Mouse (Mus musculus): ENCODE results near the gene Dlg4. TPM values are rescaled to one million over a fixed set of nuclear protein-coding genes. Genes with fewer than 3 reads are reported as not detected.

The Dlg4 gene
- polyA plus RNA-seq, 1 experiment: 0.10 TPM

GRCm38 (mm10) chr11:70031321-70031670 is 14.6 kb downstream of the Dlg4 start:
- no peaks in the 10 kb centered on the region; the same call in 1 of the 2 replicates for H3K36me3 ChIP-seq (ENCODE audit: control insufficient read depth)
- no peak for TF ChIP-seq GATA1 (IDR thresholded peaks at IDR 0.05; ENCODE audit: low read length)
- no peak for TF ChIP-seq TAL1 (IDR thresholded peaks at IDR 0.05; ENCODE audit: low read length)
- H3K9me3 ChIP-seq (ENCODE audit: control insufficient read depth, low read length): no peaks in the 10 kb centered on the region
- H3K27me3 ChIP-seq (ENCODE audit: control insufficient read depth): peaks cover 28% of the 10 kb centered on the region
- no peak overlapping the region for H3K4me3 ChIP-seq (replicated peaks)
- H3K4me1 ChIP-seq (ENCODE audit: control insufficient read depth): peaks cover 15% of the 10 kb centered on the region

DNA sequence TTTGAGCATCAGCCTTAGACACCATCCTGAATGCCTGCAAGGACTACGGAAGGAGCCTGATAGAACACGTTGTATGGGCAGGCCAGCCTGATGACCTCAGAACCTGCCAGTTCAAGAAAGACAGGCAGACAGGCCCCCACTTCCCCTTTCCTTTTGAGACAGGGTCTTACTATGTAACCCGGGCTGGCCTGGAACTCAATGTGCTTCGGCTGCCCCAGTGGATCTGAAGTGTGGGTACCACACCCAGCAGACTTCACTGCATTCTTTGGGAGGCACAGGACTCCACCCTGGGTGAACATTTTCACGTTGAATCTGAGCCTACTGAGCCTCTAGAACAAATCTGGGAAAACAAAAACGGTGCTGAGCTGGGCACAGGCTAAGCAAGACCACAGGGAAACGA is 21.4 kb downstream of the Dlg4 start:
- no peak overlapping the region for H3K4me3 ChIP-seq (replicated peaks)
- peaks cover 4% of the 10 kb centered on the region for H3K4me1 ChIP-seq (ENCODE audit: control insufficient read depth)
- H3K27me3 ChIP-seq (ENCODE audit: control insufficient read depth): no peaks in the 10 kb centered on the region
- TF ChIP-seq TAL1 (IDR thresholded peaks at IDR 0.05; ENCODE audit: low read length): no peak
- no peak for TF ChIP-seq GATA1 (IDR thresholded peaks at IDR 0.05; ENCODE audit: low read length)
- H3K9me3 ChIP-seq (ENCODE audit: control insufficient read depth, low read length): no peaks in the 10 kb centered on the region
- no peaks in the 10 kb centered on the region for H3K36me3 ChIP-seq (ENCODE audit: control insufficient read depth)

GRCm38 (mm10) chr11:70039631-70040030 is 22.9 kb downstream of the Dlg4 start:
- peaks cover 4% of the 10 kb centered on the region for H3K4me1 ChIP-seq (ENCODE audit: control insufficient read depth)
- no peaks in the 10 kb centered on the region for H3K27me3 ChIP-seq (ENCODE audit: control insufficient read depth)
- no peaks in the 10 kb centered on the region for H3K9me3 ChIP-seq (ENCODE audit: control insufficient read depth, low read length)
- no peak overlapping the region for H3K4me3 ChIP-seq (replicated peaks)
- no peaks in the 10 kb centered on the region for H3K36me3 ChIP-seq (ENCODE audit: control insufficient read depth)
- no peak for TF ChIP-seq GATA1 (IDR thresholded peaks at IDR 0.05; ENCODE audit: low read length)

GRCm38 (mm10) chr11:70040184-70040583 is 23.4 kb downstream of the Dlg4 start:
- TF ChIP-seq TAL1 (IDR thresholded peaks at IDR 0.05; ENCODE audit: low read length) (no peak), GATA1 (IDR thresholded peaks at IDR 0.05; ENCODE audit: low read length) (no peak)
- H3K36me3 ChIP-seq (ENCODE audit: control insufficient read depth): no peaks in the 10 kb centered on the region

DNA sequence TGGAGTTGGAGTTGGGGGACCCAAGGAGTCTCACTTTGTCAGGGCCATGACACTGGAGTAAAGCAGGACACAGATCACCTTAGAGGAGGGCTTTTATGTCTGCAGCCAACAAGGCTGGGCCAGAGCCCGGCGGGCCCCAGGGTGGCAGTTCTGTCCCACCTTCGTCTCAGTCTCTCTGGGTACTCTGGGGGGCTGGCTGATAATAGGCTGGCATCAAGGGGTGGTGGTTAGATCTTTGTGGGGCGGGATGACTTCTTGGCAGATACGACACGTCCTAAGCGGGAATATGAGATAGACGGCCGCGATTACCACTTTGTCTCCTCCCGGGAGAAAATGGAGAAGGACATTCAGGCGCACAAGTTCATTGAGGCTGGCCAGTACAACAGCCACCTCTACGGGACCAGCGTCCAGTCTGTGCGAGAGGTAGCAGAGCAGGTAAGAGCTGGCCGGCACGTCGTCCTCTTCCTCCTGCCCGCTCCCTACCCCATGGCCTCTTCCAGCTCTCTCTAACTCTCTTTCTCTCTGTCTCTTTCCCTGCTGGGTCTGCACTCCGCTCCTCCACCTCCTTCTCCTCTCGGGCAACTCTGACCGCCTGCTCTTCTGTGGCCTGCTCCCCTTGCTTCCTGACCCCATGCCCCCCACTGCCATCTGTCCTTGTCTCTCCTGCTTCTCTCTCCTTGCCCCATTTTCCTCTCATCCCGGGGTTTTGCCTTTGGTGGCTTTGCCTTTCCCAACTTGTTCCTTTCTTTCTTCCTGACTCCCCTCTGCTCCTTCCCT is 25.8 kb downstream of the Dlg4 start:
- H3K36me3 ChIP-seq (ENCODE audit: control insufficient read depth): no peaks in the 10 kb centered on the region
- no peak overlapping the region for H3K4me3 ChIP-seq (replicated peaks)
- H3K9me3 ChIP-seq (ENCODE audit: control insufficient read depth, low read length): no peaks in the 10 kb centered on the region
- TF ChIP-seq TAL1 (IDR thresholded peaks at IDR 0.05; ENCODE audit: low read length) (no peak), GATA1 (IDR thresholded peaks at IDR 0.05; ENCODE audit: low read length) (no peak)
- H3K27me3 ChIP-seq (ENCODE audit: control insufficient read depth): no peaks in the 10 kb centered on the region
- H3K4me1 ChIP-seq (ENCODE audit: control insufficient read depth): peaks cover 4% of the 10 kb centered on the region

More at GRCm38 (mm10) chr11:70040184-70040583, 23.4 kb downstream of the Dlg4 start:
- Histone ChIP-seq H3K27me3 (ENCODE audit: control insufficient read depth) (no peaks in the 10 kb centered on the region), H3K4me1 (ENCODE audit: control insufficient read depth) (peaks cover 4% of the 10 kb centered on the region), H3K9me3 (ENCODE audit: control insufficient read depth, low read length) (no peaks in the 10 kb centered on the region), H3K4me3 (replicated peaks) (no peak overlapping the region)

GRCm38 (mm10) chr11:70043665-70044064 is 26.9 kb downstream of the Dlg4 start:
- TF ChIP-seq TAL1 (IDR thresholded peaks at IDR 0.05; ENCODE audit: low read length): no peak
- TF ChIP-seq GATA1 (IDR thresholded peaks at IDR 0.05; ENCODE audit: low read length): no peak
- H3K36me3 ChIP-seq (ENCODE audit: control insufficient read depth): no peaks in the 10 kb centered on the region
- H3K27me3 ChIP-seq (ENCODE audit: control insufficient read depth): no peaks in the 10 kb centered on the region

GRCm38 (mm10) chr11:70045435-70045834 is 28.7 kb downstream of the Dlg4 start:
- H3K9me3 ChIP-seq (ENCODE audit: control insufficient read depth, low read length): no peaks in the 10 kb centered on the region
- H3K4me1 ChIP-seq (ENCODE audit: control insufficient read depth): peaks cover 2% of the 10 kb centered on the region
- H3K36me3 ChIP-seq (ENCODE audit: control insufficient read depth): no peaks in the 10 kb centered on the region
- H3K4me3 ChIP-seq (replicated peaks): no peak overlapping the region
- TF ChIP-seq GATA1 (IDR thresholded peaks at IDR 0.05; ENCODE audit: low read length) (no peak), TAL1 (IDR thresholded peaks at IDR 0.05; ENCODE audit: low read length) (no peak)
- H3K27me3 ChIP-seq (ENCODE audit: control insufficient read depth): no peaks in the 10 kb centered on the region

More at GRCm38 (mm10) chr11:70043665-70044064, 26.9 kb downstream of the Dlg4 start:
- H3K4me1 ChIP-seq (ENCODE audit: control insufficient read depth): peaks cover 4% of the 10 kb centered on the region
- no peak overlapping the region for H3K4me3 ChIP-seq (replicated peaks)
- H3K9me3 ChIP-seq (ENCODE audit: control insufficient read depth, low read length): no peaks in the 10 kb centered on the region

DNA sequence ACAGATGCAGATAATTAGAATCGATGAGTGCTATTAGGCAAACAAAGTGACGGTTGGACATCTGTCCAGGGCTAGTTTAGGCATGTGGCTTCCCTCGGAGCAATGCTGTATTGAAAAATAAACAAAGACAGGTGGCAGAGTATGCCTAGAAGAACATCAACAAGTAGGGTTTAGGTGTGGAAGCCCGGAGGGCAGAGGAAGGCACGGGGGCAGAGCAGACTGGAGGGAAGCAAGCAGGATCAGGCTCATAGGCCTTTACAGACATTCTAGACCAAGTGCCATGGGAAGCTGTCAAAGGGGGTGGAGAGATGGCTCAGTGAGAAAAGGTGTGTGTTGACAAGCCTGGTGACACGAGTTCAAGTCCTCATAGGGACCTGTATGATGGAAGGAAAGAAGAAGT is 32.6 kb downstream of the Dlg4 start:
- no peaks in the 10 kb centered on the region for H3K4me1 ChIP-seq (ENCODE audit: control insufficient read depth)
- H3K27me3 ChIP-seq (ENCODE audit: control insufficient read depth): no peaks in the 10 kb centered on the region
- H3K9me3 ChIP-seq (ENCODE audit: control insufficient read depth, low read length): no peaks in the 10 kb centered on the region
- no peak overlapping the region for H3K4me3 ChIP-seq (replicated peaks)
- no peak for TF ChIP-seq GATA1 (IDR thresholded peaks at IDR 0.05; ENCODE audit: low read length)
- H3K36me3 ChIP-seq (ENCODE audit: control insufficient read depth): no peaks in the 10 kb centered on the region

DNA sequence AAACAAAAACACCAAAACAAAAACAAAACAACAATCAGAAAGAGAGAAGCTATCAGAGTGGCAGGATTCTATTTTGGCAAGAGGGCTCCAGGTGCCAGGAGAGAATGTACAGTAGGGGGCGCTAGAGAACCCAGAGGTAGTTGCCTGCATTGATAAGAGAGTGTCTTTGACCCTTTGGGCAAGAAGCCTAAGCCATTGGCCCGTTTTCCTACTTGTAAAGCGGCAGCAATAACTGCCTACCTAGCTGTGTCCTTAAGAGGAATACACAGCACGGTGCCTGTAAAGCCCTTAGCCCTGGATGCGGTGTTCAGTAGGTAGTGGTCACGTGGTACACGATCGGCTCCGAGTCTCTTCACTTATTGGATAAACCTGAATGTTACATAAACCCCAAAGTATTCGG is 33.1 kb downstream of the Dlg4 start:
- Histone ChIP-seq H3K36me3 (ENCODE audit: control insufficient read depth) (no peaks in the 10 kb centered on the region), H3K27me3 (ENCODE audit: control insufficient read depth) (no peaks in the 10 kb centered on the region), H3K4me1 (ENCODE audit: control insufficient read depth) (no peaks in the 10 kb centered on the region), H3K4me3 (replicated peaks) (no peak overlapping the region), H3K9me3 (ENCODE audit: control insufficient read depth, low read length) (no peaks in the 10 kb centered on the region)
- TF ChIP-seq TAL1 (IDR thresholded peaks at IDR 0.05; ENCODE audit: low read length) (no peak), GATA1 (IDR thresholded peaks at IDR 0.05; ENCODE audit: low read length) (no peak)

- peaks cover 6% of the 10 kb centered on the region for H3K4me1 ChIP-seq (ENCODE audit: control insufficient read depth)
- no peaks in the 10 kb centered on the region for H3K27me3 ChIP-seq (ENCODE audit: control insufficient read depth)
Measured at GRCm38 (mm10) chr11:70053156-70053555, 36.4 kb downstream of the Dlg4 start.

More at GRCm38 (mm10) chr11:70053156-70053555, 36.4 kb downstream of the Dlg4 start:
- TF ChIP-seq TAL1 (IDR thresholded peaks at IDR 0.05; ENCODE audit: low read length): no peak
- Histone ChIP-seq H3K36me3 (ENCODE audit: control insufficient read depth) (no peaks in the 10 kb centered on the region), H3K4me3 (replicated peaks) (no peak overlapping the region), H3K9me3 (ENCODE audit: control insufficient read depth, low read length) (no peaks in the 10 kb centered on the region)
